Mouse (Mus musculus) layer of hippocampus, adult 9-10 months (tissue): Measurements from ENCODE around the gene Dnajb3.

Source experiments
- DNase-seq: peaks from one replicate; pipeline ENCODE4 v3.0.0; 2022; ENCODE audit warnings: low spot score

The Dnajb3 gene

GRCm38 (mm10) chr1:88205294-88205922 is at the start of gene Dnajb3:
TSS of gene Dnajb3 (minus strand) at chr1:88205782.
- DNase-seq: no peak

DNA sequence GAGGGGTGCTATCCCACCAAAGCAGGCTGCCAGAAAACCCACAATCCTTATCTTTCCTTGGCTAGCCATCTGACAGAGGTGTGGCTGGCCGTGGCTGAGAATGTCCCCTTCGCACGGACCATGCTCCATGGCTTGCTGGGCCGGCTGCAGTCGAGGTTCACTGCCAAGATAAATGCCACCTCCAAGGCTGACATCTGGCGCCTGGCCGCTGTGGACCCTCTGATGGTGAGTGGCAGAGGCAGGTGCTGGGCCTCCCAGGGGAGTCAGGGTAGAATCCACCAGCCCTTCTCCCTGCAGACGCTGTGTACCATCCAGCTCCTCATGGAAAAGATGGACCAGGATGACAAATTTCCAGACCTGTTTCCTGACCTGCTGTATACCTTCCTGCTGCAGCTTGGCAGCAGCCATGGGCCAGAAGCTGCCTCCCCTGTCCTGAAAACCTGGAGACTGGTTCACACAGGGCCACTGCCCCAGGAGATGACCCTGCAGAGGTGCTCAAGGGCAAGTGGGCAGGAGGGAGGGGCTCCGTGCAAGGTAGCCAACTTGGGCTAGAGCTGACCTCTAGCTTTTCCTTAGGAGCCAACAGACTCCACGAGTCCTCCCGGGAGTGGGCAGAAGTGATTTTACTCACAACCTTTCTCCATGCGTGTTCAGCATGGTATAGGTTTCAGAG is 49.3 kb upstream of the Dnajb3 start:
- DNase-seq: no peak

GRCm38 (mm10) chr1:88253540-88253939 is 48.0 kb upstream of the Dnajb3 start:
- no peak for DNase-seq

DNA sequence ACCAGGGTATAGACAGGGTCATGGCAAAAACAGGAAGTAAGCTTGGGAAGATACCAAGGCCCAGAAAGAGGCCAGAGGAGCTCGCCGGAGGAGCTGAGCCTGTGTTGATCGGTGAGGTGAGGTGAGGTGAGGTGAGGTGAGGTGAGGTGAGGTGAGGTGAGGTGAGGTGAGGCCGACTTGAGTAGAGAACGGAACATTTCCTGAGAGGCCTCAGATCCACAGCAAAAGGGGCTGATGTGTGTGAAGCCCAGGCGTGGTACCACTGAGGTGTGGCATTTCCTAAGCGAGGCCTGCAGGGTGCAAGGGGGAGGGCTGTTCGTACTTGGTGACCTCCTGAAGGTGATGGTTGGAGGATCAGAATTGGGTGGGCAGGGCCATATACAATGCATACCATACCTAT is 47.5 kb upstream of the Dnajb3 start:
- no peak for DNase-seq

DNA sequence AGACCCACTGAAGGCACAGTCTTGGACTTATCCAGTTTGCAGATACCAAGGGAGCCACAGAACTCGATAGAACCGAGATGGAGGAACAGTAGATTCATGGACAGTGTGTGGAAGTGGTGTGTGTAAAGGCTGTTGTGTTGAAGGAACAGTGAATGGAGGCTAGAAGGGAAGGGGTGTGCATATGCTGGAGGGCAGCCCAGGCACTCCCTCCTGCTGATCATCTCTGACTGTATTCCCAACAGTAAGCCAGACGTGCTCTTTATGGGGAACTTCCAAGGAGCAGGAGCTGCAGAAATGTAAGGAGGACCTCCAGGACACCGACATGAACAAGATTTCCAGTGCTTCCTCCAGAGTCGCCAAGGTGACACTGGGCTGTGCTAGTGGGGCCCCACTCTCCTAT is 44.4 kb upstream of the Dnajb3 start:
- DNase-seq: no peak

DNA sequence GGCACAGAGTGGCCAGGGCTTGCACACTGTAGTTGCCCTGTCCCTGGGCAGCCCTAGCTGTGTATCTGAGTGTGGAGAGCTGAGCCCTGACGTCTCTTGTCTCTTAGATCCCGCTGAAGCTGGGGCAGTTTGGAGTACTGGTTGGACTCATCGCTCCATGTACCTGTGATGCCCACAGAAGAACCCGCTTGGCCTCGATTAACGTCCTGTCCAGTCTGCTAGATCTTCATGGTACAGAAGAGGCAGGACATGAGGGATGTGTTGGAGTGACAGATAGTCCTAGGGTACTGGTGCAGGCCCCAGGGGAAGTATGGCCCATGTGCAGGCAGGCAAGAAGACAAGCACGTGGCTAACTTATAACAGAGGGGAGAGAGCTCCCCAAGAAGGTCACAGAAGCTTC is 44.0 kb upstream of the Dnajb3 start:
- DNase-seq: no peak

DNA sequence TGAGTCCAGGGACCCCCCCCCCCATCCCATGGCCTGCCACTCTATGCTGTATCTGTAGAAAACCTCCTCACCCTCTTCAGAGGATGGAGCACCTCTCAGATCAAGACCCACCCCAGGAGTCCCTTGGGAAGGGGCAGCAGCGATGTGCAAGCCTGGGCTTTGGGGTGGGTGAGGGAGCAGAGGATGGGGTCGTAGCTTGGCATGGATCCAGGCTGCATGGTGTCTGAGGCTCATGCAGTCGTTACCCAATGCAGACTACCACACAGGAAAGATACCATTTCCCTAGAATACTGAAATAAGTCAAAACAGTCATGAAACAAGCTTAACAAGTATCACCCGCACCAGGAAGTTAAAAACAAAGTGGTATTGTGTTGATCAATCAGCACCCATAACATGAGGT is 43.1 kb upstream of the Dnajb3 start:
- DNase-seq: no peak

DNA sequence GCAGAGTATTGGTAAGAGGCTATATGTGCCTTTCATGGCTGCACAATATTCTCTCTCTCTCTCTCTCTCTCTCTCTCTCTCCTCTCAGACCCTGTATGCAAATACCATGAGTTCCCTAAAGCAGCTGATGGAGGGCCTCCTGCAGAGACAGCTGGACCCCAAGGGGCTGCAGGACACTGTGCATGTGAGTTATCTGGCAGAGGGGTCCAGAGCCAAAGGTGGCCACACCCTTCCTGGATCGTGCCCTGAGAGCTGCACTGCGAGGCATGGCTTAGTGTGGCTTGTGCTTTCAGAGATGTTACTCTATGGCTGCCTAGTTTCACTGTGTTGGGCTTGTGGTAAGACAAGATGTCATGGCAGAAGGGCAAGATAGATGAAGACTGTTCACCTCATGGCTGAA is 42.1 kb upstream of the Dnajb3 start:
- no peak for DNase-seq

DNA sequence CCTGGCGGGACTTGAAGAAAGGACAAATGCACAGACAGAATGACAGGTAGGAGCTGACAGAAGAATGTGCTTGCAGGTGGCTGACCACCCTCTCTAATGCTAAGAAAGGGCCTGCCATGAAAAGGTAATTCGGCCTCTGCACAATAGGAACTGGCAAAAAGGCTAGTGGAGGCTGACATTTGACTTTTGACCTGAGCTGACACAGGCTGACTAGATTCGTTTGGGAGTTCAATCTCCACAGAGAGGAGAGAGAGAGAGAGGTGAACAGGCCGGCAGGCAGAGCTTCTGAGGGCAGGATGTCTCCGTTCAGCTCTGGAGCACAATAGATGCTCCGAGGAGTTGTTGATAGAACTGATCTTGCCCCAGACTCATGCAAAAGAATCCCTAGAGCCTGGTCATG is 40.8 kb upstream of the Dnajb3 start:
- no peak for DNase-seq

DNA sequence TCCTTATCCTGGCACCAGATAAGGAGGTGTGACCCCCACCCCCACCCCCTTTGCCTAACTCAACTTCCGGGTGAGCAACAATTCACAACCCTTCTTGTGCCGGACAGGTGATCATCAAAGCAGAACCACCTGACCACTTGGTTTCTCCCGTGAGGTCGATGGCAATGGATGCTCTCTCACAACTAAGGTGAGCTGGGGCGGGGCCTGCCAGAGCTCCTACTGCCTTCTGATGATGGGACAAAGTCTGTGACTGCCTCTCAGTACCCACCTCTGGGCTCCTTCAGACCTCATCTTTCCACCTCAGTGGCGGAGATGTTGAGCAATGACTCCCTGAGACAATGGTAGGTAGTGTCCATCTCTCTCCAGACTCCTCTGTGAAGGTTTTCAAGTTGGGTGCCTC is 40.3 kb upstream of the Dnajb3 start:
- DNase-seq: no peak

- DNase-seq: no peak
Observed at GRCm38 (mm10) chr1:88243861-88244260, 38.3 kb upstream of the Dnajb3 start.

DNA sequence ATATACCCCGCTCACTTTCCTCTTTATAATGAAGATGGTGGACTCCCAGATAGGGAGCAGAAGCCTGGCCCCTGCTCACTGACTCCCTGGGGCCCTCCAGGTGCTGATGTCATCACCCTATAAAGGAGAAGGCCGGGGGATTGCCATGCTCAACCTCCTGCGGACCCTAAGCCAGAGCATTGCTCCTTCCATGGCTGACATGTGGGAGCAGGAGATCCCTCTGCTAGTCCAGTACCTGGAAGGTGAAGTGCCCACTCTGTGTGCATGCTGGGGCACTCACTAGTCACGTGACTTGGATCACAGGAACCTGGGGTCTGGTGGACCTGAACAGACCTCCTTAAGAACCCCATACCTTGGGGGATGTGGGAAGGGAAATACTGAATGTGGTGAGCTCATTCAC is 35.0 kb upstream of the Dnajb3 start:
- DNase-seq: no peak

DNA sequence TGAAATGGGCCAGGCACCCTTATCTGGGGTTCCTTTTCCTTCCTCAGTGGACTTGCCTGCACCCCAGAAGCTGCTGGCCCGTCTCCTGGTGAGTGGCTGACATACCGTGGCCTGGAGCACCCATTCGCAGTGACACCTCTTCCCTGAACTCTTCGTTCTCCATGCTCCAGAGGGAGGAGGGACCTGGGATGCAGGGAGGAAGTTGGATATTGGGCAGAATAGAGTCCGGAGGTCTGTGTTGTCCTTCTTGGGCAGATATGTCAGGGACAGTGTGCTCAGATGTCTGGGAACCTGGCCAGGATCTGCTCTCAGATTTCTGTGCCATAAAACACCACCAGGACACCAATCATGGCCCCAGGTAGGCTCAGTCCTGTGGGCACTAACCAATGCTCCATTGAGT is 34.5 kb upstream of the Dnajb3 start:
- DNase-seq: no peak

GRCm38 (mm10) chr1:88238771-88239170 is 33.2 kb upstream of the Dnajb3 start:
- DNase-seq: no peak

DNA sequence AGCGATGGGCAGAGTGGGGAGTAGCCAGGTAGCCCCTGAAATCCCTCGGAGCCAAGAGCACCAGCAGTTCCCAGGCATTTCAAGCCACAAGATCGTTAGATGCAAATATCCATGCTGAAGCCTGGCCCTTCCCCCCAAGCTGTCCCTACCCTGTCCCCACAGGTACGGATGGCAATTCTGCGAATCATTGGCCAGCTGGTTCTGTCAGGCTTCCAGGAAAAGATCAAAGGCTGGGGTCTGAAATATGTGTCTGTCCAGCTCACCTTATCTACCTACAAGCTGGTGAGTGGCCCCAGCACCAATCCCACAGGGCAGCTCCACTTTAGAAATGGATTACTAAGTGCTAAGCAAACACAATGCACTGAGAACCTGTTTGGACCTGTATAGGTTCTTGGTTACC is 31.7 kb upstream of the Dnajb3 start:
- no peak for DNase-seq

GRCm38 (mm10) chr1:88235894-88236415 is 30.4 kb upstream of the Dnajb3 start:
- DNase-seq: no peak

GRCm38 (mm10) chr1:88235046-88235893 is 29.7 kb upstream of the Dnajb3 start:
- DNase-seq: no peak

DNA sequence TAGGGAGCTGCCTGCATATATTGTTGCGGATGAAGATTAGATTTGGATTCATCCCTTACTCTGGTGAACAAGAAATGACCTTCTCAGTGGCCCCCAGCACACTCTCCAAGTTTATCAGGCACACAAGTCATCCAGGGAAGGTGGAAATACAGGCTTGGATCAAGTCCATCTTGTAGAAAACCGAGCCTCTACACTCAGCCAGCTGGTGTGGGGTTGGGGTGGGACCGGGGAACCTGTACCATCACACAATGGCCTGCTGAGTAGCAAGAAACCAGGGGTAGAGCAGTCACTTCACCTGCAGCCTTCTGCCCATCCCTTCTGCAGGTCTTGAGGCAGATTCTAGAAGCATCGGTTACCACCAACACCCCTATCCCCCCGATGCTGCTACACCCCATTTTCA is 29.1 kb upstream of the Dnajb3 start:
- DNase-seq: no peak

- no peak for DNase-seq
Observed at GRCm38 (mm10) chr1:88234248-88234610, 28.6 kb upstream of the Dnajb3 start.

DNA sequence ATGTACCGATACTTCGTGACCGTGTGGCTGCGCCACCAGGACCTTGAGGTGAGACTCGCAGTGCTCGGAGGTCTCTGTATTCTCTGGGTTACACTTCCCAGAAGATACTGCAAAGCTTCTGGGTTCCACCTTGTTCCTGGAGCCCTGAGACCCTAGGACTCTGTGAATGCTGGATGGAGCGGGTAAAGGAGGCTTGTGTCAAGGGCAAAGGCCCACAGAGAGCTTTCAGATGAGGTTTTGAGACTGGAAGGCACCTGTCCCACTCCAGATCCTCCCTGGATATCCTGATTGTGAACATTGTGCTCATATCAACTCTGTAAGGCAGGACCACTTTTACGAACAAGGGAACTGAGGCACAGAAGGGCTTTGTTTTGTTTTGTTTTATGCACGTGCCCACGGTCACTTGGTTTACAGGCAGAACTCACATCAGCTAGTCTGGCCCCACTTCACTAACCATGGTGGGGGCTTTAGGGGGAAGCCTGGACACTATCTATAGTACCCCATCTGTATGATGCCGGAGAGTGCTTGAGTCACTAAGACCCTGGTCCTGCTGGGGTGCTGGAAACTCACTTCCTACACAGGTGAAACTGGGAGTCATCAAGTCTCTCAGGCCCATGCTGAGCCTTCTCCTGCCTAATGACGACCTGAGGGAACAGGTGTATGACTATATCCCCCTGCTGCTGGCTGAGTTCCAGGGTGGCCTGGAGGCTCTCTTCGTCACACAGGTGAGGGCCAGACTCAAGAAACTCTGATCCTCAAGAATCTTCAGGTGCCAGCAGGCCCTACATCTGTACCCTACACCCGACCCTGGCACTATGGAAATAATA is 28.1 kb upstream of the Dnajb3 start:
- no peak for DNase-seq

- DNase-seq: no peak
Observed at GRCm38 (mm10) chr1:88232664-88233380, 27.2 kb upstream of the Dnajb3 start.
